Mouse (Mus musculus) CH12.LX (cell line): ENCODE results near the gene Arhgap45.

Experiments used
- CTCF ChIP-seq, 2 experiments: IDR thresholded peaks in 1 of 2; conservative IDR thresholded peaks in 1 of 2; 2 replicates each; pipeline ENCODE4 v1.5.1; 2011 to 2012; ENCODE audit warnings: low read depth in 2 of 2, low read length in 2 of 2, improper control_type of control experiment in 1 of 2, inconsistent platforms in 1 of 2, mild to moderate bottlenecking in 1 of 2, moderate library complexity in 1 of 2
- EP300 ChIP-seq: IDR thresholded peaks from 2 replicates; pipeline ENCODE4 v1.6.1; 2011; ENCODE audit warnings: low read length, improper control_type of control experiment
- GABPA ChIP-seq: IDR thresholded peaks from 2 replicates; pipeline ENCODE4 v1.6.1; 2012; ENCODE audit warnings: low read depth, low read length, improper control_type of control experiment, inconsistent platforms; ENCODE audit not compliant: insufficient replicate concordance
- IRF4 ChIP-seq: IDR thresholded peaks from 2 replicates; pipeline ENCODE4 v1.6.1; 2014; ENCODE audit warnings: low read depth, mild to moderate bottlenecking, inconsistent platforms, low read length, improper control_type of control experiment
- JUND ChIP-seq: conservative IDR thresholded peaks from 2 replicates; pipeline ENCODE4 v1.6.1; 2011; ENCODE audit warnings: low read depth, low read length, improper control_type of control experiment
- MAFK ChIP-seq: IDR thresholded peaks from 2 replicates; pipeline ENCODE4 v1.6.1; 2011; ENCODE audit warnings: low read length, improper control_type of control experiment; ENCODE audit not compliant: insufficient replicate concordance
- MAX ChIP-seq: IDR thresholded peaks from 2 replicates; pipeline ENCODE4 v1.6.1; 2011; ENCODE audit warnings: low read length, improper control_type of control experiment
- MEF2A ChIP-seq: IDR thresholded peaks from 2 replicates; pipeline ENCODE4 v1.6.1; 2014; ENCODE audit warnings: low read depth, mild to moderate bottlenecking, inconsistent platforms, low read length, improper control_type of control experiment, borderline replicate concordance
- POLR2A ChIP-seq: IDR thresholded peaks from 2 replicates; pipeline ENCODE4 v1.6.1; 2011; ENCODE audit warnings: low read depth, mild to moderate bottlenecking, improper control_type of control experiment, low read length
- TCF12 ChIP-seq: IDR thresholded peaks from 2 replicates; pipeline ENCODE4 v1.6.1; 2014; ENCODE audit warnings: low read depth, mild to moderate bottlenecking, inconsistent platforms, low read length, improper control_type of control experiment
- USF1 ChIP-seq: IDR thresholded peaks from 2 replicates; pipeline ENCODE4 v1.6.1; 2014; ENCODE audit warnings: low read depth, mild to moderate bottlenecking, inconsistent platforms, low read length, improper control_type of control experiment
- ZKSCAN1 ChIP-seq: IDR thresholded peaks from 2 replicates; pipeline ENCODE4 v1.6.1; 2012; ENCODE audit warnings: low read depth, inconsistent platforms, low read length, improper control_type of control experiment, borderline replicate concordance
- ZMIZ1 ChIP-seq: IDR thresholded peaks from 2 replicates; pipeline ENCODE4 v1.6.1; 2012; ENCODE audit warnings: low read depth, mild to moderate bottlenecking, inconsistent platforms, low read length, improper control_type of control experiment

DNA sequence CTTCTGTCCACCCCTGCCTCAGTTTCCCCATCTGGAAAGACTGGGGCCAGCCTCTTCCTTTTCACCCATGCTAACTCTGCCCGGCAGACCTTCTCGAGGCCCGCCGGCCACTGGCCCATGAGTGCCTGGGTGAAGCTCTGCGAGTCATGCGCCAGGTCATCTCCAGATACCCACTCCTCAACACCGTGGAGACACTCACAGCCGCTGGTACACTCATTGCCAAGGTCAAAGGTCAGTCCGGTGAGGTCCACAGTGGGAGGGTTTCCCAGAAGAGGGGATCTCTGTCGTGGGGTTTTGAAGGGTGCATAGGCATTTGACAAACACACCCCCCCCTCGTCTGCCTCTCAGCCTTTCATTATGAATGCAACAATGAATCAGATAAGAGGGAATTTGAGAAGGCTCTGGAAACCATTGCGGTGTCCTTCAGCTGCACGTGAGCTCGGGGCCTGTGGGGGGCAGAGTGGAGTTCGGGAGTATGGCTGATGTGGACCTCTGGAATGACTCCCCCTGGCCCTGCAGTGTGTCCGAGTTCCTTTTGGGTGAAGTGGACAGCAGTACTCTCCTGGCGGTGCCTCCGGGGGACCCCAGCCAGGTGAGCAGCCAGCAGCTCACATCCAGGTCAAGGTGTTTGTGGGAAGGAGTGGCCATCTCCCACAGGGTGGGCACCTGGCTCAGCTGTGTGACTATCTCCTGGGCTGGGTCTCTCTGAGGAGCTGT, 4.3 kb downstream of the Arhgap45 start:
- TF ChIP-seq MEF2A, result no peak
- no peak for TF ChIP-seq USF1
- TF ChIP-seq EP300, result no peak
- TF ChIP-seq ZKSCAN1, result no peak
- peak in 1 of 2 experiments; percentile 9; a peak in 1 of 4 replicates for TF ChIP-seq CTCF (conservative IDR thresholded peaks at IDR 0.05 in 1 of 2, IDR thresholded peaks at IDR 0.05 in 1 of 2; ENCODE audit: low read depth in 2 of 2, low read length in 2 of 2)
- no peak for TF ChIP-seq POLR2A
- no peak for TF ChIP-seq JUND
- no peak for TF ChIP-seq GABPA
- TF ChIP-seq MAX, result no peak
- TF ChIP-seq IRF4, result no peak
- no peak for TF ChIP-seq ZMIZ1
- no peak for TF ChIP-seq MAFK
- no peak for TF ChIP-seq TCF12
